14 mouse cellular contexts compared by ENCODE assay signal in genomic region chr15:30925838-30926237, GRCm38 (mm10).
DNase-seq lines count a peak whose midpoint lies in the region; ATAC-seq and TF ChIP-seq lines count a peak whose summit lies in the region.
"Had no signal": no experiment of that assay in that cellular context is flagged by ENCODE, and none has a peak within 500 bp of the region (broad histone marks: within the 10 kb centered on the region; RNA-seq: fewer than 3 reads in every experiment).

No protein-coding gene starts in this region.

- no peaks in the 10 kb centered on the region for H3K9me3 ChIP-seq in CH12.LX (replicated peaks; ENCODE audit: low read length)
- no peaks in the 10 kb centered on the region for H3K9me3 ChIP-seq in embryonic facial prominence, embryonic 10.5 days
- H3K9me3 ChIP-seq: neural tube, embryonic 13.5 days had no signal

- TF ChIP-seq CTCF in CH12.LX (conservative IDR thresholded peaks at IDR 0.05 in 1 of 2, IDR thresholded peaks at IDR 0.05 in 1 of 2; ENCODE audit: low read depth in 2 of 2, low read length in 2 of 2), result no peak

- no peak overlapping the region for H3K4me3 ChIP-seq in CH12.LX (replicated peaks in 1 of 3; ENCODE audit: low read depth in 2 of 3, low read length in 2 of 3, poor library complexity in 1 of 3)
- no peak overlapping the region for H3K4me3 ChIP-seq in embryonic facial prominence, embryonic 10.5 days
- H3K4me3 ChIP-seq: neural tube, embryonic 13.5 days had no signal

- TF ChIP-seq POLR2A in CH12.LX (IDR thresholded peaks at IDR 0.05; ENCODE audit: low read depth, low read length), result no peak

- dilution Hi-C loops in CH12.LX (cut with MboI; ENCODE audit: extremely low pct_ligation_motif_present, extremely low pct_unique_long_range_greater_than_20kb, low sequenced_read_pairs), result no loop called here

- peak; percentile 20 for DNase-seq in kidney, postnatal 10 days
- DNase-seq in kidney, adult 8-10 months, result no peak
- peak; percentile 13 for DNase-seq in 416B (ENCODE audit: low read depth)
- DNase-seq in CH12.LX (ENCODE audit: extremely low read depth), result peak; percentile 31
- peak; percentile 24 for DNase-seq in embryonic facial prominence, embryonic 10.5 days (ENCODE audit: low spot score)
- DNase-seq in spleen, postnatal 10 days (ENCODE audit: low spot score in 2 of 2), result no peak
- DNase-seq: adrenal gland, postnatal 25 days; cerebellum, adult 8-10 months; liver; lung, postnatal 4 days; right cerebral cortex, postnatal 25 days had no signal

- H3K4me2 ChIP-seq in CH12.LX (ENCODE audit: insufficient read depth, low read depth, poor library complexity, severe bottlenecking), result no peak overlapping the region
- H3K4me2 ChIP-seq: heart, embryonic 11.5 days; neural tube, embryonic 13.5 days had no signal

- H3K9ac ChIP-seq in CH12.LX (ENCODE audit: insufficient read depth, low read depth), result no peak overlapping the region
- H3K9ac ChIP-seq: neural tube, embryonic 13.5 days had no signal

- H3K4me1 ChIP-seq in CH12.LX (ENCODE audit: control insufficient read depth in 1 of 2, insufficient read depth in 2 of 2), result no peaks in the 10 kb centered on the region
- no peaks in the 10 kb centered on the region for H3K4me1 ChIP-seq in embryonic facial prominence, embryonic 10.5 days
- H3K4me1 ChIP-seq: neural tube, embryonic 13.5 days had no signal

- H3K27me3 ChIP-seq in CH12.LX (replicated peaks), result no peaks in the 10 kb centered on the region
- H3K27me3 ChIP-seq in embryonic facial prominence, embryonic 10.5 days (replicated peaks; ENCODE audit: low read depth, poor library complexity, severe bottlenecking), result no peaks in the 10 kb centered on the region
- H3K27me3 ChIP-seq: neural tube, embryonic 13.5 days had no signal

- H3K36me3 ChIP-seq in CH12.LX (replicated peaks in 1 of 2; ENCODE audit: control insufficient read depth in 1 of 2, insufficient read depth in 1 of 2, low read length in 1 of 2), result no peaks in the 10 kb centered on the region
- no peaks in the 10 kb centered on the region for H3K36me3 ChIP-seq in embryonic facial prominence, embryonic 10.5 days (replicated peaks)

- H3K27ac ChIP-seq in CH12.LX (ENCODE audit: insufficient read depth, low read depth), result no peak overlapping the region
- H3K27ac ChIP-seq in embryonic facial prominence, embryonic 10.5 days (replicated peaks), result no peak overlapping the region
- H3K27ac ChIP-seq: neural tube, embryonic 13.5 days had no signal

- TF ChIP-seq RAD21 in CH12.LX (IDR thresholded peaks at IDR 0.05; ENCODE audit: low read depth, low read length), result no peak

- no peak for ATAC-seq in activated CD4-positive, CD25-positive, alpha-beta regulatory T cell, adult 4 months

- WGBS in embryonic facial prominence, embryonic 10.5 days, result 74% methylated on average over 5 of the region's 5 CpGs

- H3K79me2 ChIP-seq in CH12.LX (replicated peaks; ENCODE audit: control insufficient read depth, extremely low read depth, insufficient read depth, poor library complexity, severe bottlenecking), result no peaks in the 10 kb centered on the region

- in situ Hi-C loops in CH12.LX (cut with MboI; ENCODE audit: low pct_ligation_motif_present, low pct_unique_long_range_greater_than_20kb, low sequenced_read_pairs), result loop anchor here (5.0 to 25.0 kb wide), 3 partner anchors 229 to 511 kb away; no protein-coding TSS in a partner anchor

- no peak for TF ChIP-seq EP300 in CH12.LX (IDR thresholded peaks at IDR 0.05; ENCODE audit: low read length)

TF ChIP-seq in CH12.LX, 34 proteins besides CTCF, POLR2A, EP300 and RAD21:
- TF ChIP-seq TBP (conservative IDR thresholded peaks at IDR 0.05; ENCODE audit: low read depth, low read length) (no peak), CHD2 (IDR thresholded peaks at IDR 0.05; ENCODE audit: low read length) (no peak), MAFK (IDR thresholded peaks at IDR 0.05; ENCODE audit: insufficient replicate concordance, low read length) (no peak), IRF4 (IDR thresholded peaks at IDR 0.05; ENCODE audit: low read depth, low read length) (no peak), GABPA (IDR thresholded peaks at IDR 0.05; ENCODE audit: insufficient replicate concordance, low read depth, low read length) (no peak), USF1 (IDR thresholded peaks at IDR 0.05; ENCODE audit: low read depth, low read length) (no peak), ZMIZ1 (IDR thresholded peaks at IDR 0.05; ENCODE audit: low read depth, low read length) (no peak), MAZ (IDR thresholded peaks at IDR 0.05; ENCODE audit: low read depth, low read length) (no peak), MYC (IDR thresholded peaks at IDR 0.05; ENCODE audit: low read depth, low read length) (no peak), NELFE (IDR thresholded peaks at IDR 0.05; ENCODE audit: low read depth, low read length) (no peak), JUND (conservative IDR thresholded peaks at IDR 0.05; ENCODE audit: low read depth, low read length) (no peak), TCF12 (IDR thresholded peaks at IDR 0.05; ENCODE audit: low read depth, low read length) (no peak), JUN (IDR thresholded peaks at IDR 0.05; ENCODE audit: insufficient read depth, low read depth, low read length) (no peak), ZKSCAN1 (IDR thresholded peaks at IDR 0.05; ENCODE audit: borderline replicate concordance, low read depth, low read length) (no peak), USF2 (conservative IDR thresholded peaks at IDR 0.05; ENCODE audit: low read depth, low read length) (no peak), PAX5 (IDR thresholded peaks at IDR 0.05; ENCODE audit: low read length) (no peak), MEF2A (IDR thresholded peaks at IDR 0.05; ENCODE audit: borderline replicate concordance, low read depth, low read length) (no peak)

Comparison
In these comparisons a context has a peak if more than half of its experiments do, and no peak if none do; other contexts are left out.
1. DNase-seq: peak in kidney, postnatal 10 days (single experiment), 416B (single experiment), CH12.LX (single experiment) and embryonic facial prominence, embryonic 10.5 days (single experiment); none in kidney, adult 8-10 months (0 of 2) and spleen, postnatal 10 days (0 of 2).